Mouse (Mus musculus): ENCODE data around the gene Hgf.

Hgf gene

GRCm38 (mm10) chr5:16553304-16554047 lies at the start of gene Hgf:
Gene Hgf, plus strand, starts transcription at chr5:16553495.
- in situ Hi-C loops (cut with MboI, MseI), result no loop called here

DNA sequence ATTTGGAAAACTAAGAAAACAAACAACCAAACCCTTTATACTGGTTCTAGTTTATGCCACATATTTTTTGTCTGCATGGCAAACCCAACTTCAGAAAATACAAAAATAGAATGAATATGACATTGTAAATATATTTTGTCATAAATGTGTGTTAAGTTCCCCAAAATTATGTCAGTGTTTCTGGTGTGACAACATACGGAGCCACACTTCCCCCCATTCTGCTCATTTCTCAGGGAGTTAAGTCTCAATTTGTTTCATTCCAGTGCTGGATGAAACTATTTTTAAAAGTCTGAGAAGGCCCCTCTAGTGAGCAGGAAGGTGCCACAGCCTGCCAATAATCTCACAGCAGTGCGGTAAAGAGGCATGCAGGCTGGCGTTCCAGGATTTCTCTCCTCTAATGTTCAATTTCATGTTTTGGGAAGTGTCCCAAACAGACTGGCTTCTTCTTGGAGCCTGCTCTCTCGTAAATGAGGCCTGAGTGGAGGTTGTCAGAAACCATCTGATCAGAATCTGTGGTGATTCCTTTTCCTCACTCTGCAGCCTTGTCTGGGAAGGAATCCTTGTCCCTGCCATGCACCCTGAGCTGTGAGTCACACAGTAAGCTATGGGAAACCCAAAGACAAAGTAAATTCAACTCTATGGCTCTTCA lies 46.5 kb upstream of the Hgf start:
- in situ Hi-C loops (cut with MboI, MseI), result loop anchor here in 1 of 2 experiments (10.0 kb wide), 1 partner anchor 192 kb away; no protein-coding TSS in a partner anchor

GRCm38 (mm10) chr5:16531619-16532277 lies 21.5 kb upstream of the Hgf start:
- in situ Hi-C loops (cut with MboI, MseI), result no loop called here

GRCm38 (mm10) chr5:16538067-16538466 lies 15.2 kb upstream of the Hgf start:
- in situ Hi-C loops (cut with MboI, MseI), result no loop called here

- in situ Hi-C loops (cut with MboI, MseI), result no loop called here
Observed at GRCm38 (mm10) chr5:16541561-16542116, 11.7 kb upstream of the Hgf start.

DNA sequence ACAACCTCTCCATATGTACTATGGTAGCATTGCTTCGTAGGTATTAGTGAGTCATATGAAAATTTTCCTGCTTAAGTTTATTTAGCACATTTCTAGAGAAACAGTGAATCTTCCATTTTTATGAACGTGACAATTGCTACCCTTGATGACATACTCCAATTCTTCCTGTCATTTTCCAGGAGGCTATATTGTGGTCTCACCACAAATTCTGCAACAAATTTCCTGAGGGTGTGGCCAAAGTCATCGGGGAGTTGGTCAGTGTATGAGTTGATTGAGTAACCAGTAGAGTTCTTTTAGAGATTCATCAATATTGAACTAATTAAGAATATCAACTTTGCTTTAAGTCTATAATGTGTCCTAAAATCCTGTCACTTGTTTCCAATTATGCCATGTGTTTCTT lies 5.8 kb upstream of the Hgf start:
- in situ Hi-C loops (cut with MboI, MseI), result no loop called here

DNA sequence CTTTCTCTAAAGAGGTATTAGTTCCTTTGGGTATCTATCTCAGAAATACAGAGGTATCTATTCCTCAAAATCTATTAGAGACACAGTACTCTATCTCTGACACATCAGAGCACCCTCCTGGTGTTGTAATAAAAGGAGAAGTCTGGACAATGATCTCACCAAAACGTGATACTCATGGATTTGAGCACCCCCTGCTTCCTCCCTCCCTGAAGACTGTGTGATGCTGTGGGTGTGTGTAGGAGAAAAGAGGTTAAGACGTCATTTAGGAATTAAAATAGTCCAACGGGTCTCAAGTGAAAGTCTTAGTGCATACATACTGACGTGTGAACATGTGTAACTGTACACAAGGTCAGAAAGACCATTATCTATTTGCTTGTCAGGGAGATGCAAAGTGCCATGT lies 648 bp upstream of the Hgf start:
- in situ Hi-C loops (cut with MboI, MseI), result no loop called here

- in situ Hi-C loops (cut with MboI, MseI), result no loop called here
Observed at GRCm38 (mm10) chr5:16560247-16560646, 7.0 kb downstream of the Hgf start.

GRCm38 (mm10) chr5:16568997-16569396 lies 15.7 kb downstream of the Hgf start:
- in situ Hi-C loops (cut with MboI, MseI), result no loop called here

DNA sequence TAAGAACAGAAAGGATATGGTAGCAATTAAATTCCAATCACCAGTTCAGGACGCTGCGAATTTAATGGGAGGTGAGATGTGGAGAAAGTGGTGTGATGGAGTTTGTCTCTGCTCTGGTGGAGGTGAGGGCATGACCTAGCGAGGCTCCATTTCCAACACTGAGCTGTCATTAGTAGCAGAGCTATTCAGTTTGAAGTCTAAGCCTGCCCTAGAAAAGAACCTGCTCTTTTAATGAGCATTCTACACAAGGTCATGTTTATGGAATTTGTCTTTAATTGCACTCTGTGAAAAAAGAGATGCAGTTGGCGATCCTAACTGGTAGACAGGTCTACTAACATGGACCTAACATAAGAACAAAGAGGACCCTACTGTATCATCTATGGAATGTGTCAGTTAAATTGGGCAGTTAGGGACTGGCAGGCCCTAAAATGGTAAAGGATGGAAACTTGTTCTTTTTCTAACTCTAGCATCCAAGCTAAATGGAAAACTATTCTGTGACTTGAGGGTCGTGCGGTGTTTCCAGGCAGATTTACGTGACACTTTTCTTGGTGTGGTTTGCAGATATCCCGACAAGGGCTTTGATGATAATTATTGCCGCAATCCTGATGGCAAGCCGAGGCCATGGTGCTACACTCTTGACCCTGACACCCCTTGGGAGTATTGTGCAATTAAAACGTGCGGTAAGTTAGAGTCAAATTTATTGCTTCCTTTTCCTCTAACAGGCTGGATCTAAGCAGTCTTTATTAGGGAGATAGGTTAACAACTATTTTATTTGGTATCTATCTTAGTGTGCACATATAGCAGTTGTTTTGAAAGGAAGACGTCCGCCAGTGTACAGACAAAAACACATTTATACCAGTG lies 24.8 kb downstream of the Hgf start:
- in situ Hi-C loops (cut with MboI, MseI), result no loop called here

GRCm38 (mm10) chr5:16595699-16596098 lies 42.4 kb downstream of the Hgf start:
- in situ Hi-C loops (cut with MboI, MseI), result no loop called here

DNA sequence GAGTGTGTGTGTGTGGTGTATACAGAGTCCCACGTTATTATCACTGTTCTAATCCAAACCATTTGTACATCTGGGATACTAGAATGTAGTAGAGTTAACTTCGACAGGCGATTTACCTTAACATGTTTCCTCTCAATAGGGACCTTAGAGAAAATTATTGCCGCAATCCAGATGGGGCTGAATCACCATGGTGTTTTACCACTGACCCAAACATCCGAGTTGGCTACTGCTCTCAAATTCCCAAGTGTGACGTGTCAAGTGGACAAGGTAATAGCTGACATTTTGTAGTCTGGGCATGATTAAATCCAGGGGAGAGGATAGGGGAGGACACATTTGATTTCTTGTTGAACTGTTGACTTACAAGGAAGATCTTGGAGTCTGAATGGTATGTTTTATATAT lies 44.7 kb downstream of the Hgf start:
- in situ Hi-C loops (cut with MboI, MseI), result no loop called here

- in situ Hi-C loops (cut with MboI, MseI), result no loop called here
Observed at GRCm38 (mm10) chr5:16601463-16601862, 48.2 kb downstream of the Hgf start.

DNA sequence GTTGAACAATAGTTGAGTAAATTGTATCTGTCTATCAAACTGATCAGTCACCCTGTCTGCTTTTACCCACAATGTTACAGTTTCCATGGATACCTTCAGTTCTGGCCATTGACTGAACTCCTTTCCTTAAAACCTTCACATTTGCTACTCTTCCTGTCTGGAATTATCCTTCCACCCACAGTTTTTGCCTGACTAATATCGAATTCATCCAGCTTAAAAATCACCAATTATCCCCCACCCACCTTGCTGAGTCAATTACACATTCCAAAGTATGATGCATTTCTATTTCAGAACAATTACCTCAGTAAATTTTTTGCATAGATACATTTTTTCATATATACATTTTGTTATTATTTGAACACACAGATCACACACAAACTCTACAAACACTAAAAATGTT lies 79.7 kb downstream of the Hgf start:
- in situ Hi-C loops (cut with MboI, MseI), result loop anchor here in 1 of 2 experiments (10.0 kb wide), 1 partner anchor 308 kb away; no protein-coding TSS in a partner anchor

- in situ Hi-C loops (cut with MboI, MseI), result no loop called here
Observed at GRCm38 (mm10) chr5:16646417-16646816, 93.1 kb downstream of the Hgf start.

DNA sequence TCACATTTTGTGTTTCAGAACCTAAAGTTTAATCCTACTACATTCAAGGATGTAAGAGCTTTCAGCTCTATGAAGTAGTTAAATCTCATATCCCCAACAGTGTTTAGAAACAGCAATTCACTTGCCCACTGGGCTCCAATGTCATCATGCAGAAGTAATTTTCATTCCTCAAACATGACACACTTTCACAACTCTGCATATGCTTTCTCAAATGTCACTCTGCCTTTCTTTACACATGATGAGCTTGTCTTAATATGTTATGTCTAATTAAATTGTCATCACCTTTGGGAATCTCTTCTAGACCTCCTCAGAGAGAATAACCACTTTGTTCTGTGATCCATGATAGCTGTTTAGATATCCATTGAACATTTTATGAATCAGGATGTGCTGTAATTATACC lies 94.4 kb downstream of the Hgf start:
- in situ Hi-C loops (cut with MboI, MseI), result no loop called here

DNA sequence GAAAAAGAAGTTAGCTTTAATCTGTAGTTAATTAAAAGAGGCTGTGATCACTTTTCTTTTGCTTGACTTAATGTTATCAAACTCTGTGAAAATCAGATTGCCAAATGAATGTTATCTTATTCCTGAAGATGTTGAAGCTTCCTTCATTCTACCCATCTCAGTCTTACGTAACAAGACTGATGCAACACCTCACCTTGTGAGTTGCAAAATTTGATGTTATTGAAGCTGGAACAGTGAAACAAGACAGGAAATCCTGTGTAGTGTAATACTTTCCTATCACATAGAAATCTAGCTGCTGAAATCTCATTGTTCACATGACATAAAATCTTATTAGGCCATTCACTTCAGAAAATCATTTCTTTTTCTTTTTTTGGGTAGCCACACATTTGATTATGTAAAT lies 96.9 kb downstream of the Hgf start:
- in situ Hi-C loops (cut with MboI, MseI), result no loop called here

DNA sequence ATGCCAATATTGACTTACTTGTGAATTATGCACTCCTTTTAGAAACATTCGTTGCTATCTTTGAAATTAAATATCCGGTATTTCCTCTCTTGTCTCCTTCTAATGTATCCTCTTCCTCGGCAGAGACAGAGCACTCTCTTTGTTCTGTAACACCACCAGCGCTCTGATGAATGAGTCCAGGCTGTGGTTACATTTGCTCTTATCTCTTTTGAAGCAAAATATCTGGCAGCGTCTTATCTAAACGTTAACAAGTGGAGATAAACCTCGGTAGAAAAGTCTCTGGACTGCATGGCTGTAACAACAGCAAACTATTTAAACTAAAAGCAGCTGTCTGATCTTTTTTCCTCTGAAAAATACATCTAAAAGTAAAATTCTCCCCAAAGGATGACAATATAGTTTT lies 100.7 kb downstream of the Hgf start:
- in situ Hi-C loops (cut with MboI, MseI), result no loop called here

Measured in T-helper 17 cell (primary cell).